Mouse (Mus musculus) retina, embryonic 14.5 days (tissue): ENCODE results near the gene Med31.
A peak's percentile ranks its signal among the peaks of the same experiment; 100 is the strongest.
"Not testable (repeated sequence)": the region's sequence is repeated elsewhere in the genome, so short reads cannot be mapped to it uniquely, and the experiment has no call there.

ENCODE experiments used
- DNase-seq: peaks from one replicate; pipeline ENCODE4 v3.0.0-alpha.2; 2015; ENCODE audit warnings: low spot score

Gene Med31

GRCm38 (mm10) chr11:72203440-72203839 is 12.0 kb downstream of the Med31 start:
- DNase-seq = no peak

- DNase-seq = no peak
These were observed 18.9 kb downstream of the Med31 start for GRCm38 (mm10) chr11:72196506-72196905.

GRCm38 (mm10) chr11:72194259-72194658 is 21.1 kb downstream of the Med31 start:
- DNase-seq = no peak

GRCm38 (mm10) chr11:72190857-72191256 is 24.5 kb downstream of the Med31 start:
- DNase-seq = no peak

- DNase-seq = no peak
These were observed 31.1 kb downstream of the Med31 start for GRCm38 (mm10) chr11:72184252-72184651.

GRCm38 (mm10) chr11:72181136-72181535 is 34.3 kb downstream of the Med31 start:
- DNase-seq = no peak

- DNase-seq = no peak
These were observed 34.8 kb downstream of the Med31 start for GRCm38 (mm10) chr11:72180556-72180955.

GRCm38 (mm10) chr11:72176553-72176952 is 38.8 kb downstream of the Med31 start:
- DNase-seq = peak; percentile 74

- DNase-seq = no peak
These were observed 39.4 kb downstream of the Med31 start for GRCm38 (mm10) chr11:72175966-72176365.

GRCm38 (mm10) chr11:72174721-72175120 is 40.7 kb downstream of the Med31 start:
- no peak for DNase-seq

- DNase-seq = no peak
These were observed 41.9 kb downstream of the Med31 start for GRCm38 (mm10) chr11:72173506-72173905.

GRCm38 (mm10) chr11:72171906-72172305 is 43.5 kb downstream of the Med31 start:
- not testable (repeated sequence) for DNase-seq

- DNase-seq = no peak
These were observed 45.5 kb downstream of the Med31 start for GRCm38 (mm10) chr11:72169871-72170270.

- no peak for DNase-seq
These were observed 52.2 kb downstream of the Med31 start for GRCm38 (mm10) chr11:72163198-72163597.
